In the genomic region with DNA sequence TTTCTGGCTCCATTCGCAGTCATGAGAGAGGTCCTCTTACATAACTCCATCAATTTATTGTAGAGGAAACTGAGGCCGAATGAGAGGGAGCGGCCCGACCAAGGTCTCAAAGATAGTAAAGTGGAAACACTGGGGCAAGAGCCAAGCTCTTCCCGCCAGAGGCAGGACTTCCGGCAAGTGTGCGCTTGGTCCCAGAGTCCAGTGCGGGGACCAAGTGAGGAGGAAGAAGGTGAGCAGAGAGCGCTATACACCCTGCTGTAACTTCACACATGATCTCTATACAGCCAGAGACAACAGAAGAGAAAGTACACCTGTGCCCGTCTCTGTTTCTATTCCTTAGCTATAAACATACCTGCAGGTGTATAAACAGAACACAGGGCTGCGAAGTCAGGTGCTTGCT, we compare ENCODE assay signal across 19 mouse cellular contexts. TPM values are rescaled to one million over a fixed set of nuclear protein-coding genes. Genes with fewer than 3 reads are reported as not detected.
DNase-seq lines count a peak whose midpoint lies in the region; ATAC-seq and TF ChIP-seq lines count a peak whose summit lies in the region.
"Had no signal": no experiment of that assay in that cellular context is flagged by ENCODE, and none has a peak within 500 bp of the region (broad histone marks: within the 10 kb centered on the region; RNA-seq: fewer than 3 reads in every experiment).

No protein-coding gene starts in this region.

- DNase-seq in lung, postnatal 36 days: peak; percentile 27
- DNase-seq in lung, postnatal 10 days: no peak
- no peak for DNase-seq in testis, postnatal 10 days (ENCODE audit: low spot score)
- DNase-seq in heart, postnatal 10 days: no peak
- DNase-seq: adrenal gland, postnatal 25 days; cerebellum, adult 18-20 months; cerebellum, postnatal 10 days; gastrocnemius, postnatal 36 days; heart, adult 18-20 months; heart, postnatal 14 days had no signal

- H3K27ac ChIP-seq in intestine, embryonic 15.5 days: no peak overlapping the region
- H3K27ac ChIP-seq in small intestine, adult 2 months (ENCODE audit: insufficient read depth, low read depth, low read length): peak overlapping the region; percentile 97
- H3K27ac ChIP-seq: forebrain, embryonic 15.5 days; heart, embryonic 10.5 days; hindbrain, embryonic 10.5 days; hindbrain, embryonic 14.5 days had no signal

- no peak; the same call in 1 of the 2 replicates for TF ChIP-seq POLR2A in small intestine, adult 2 months (IDR thresholded peaks at IDR 0.05; ENCODE audit: low read depth, low read length)

- no peak overlapping the region for H3K4me2 ChIP-seq in intestine, embryonic 15.5 days (replicated peaks)
- H3K4me2 ChIP-seq: forebrain, embryonic 15.5 days; hindbrain, embryonic 14.5 days had no signal

- no peak overlapping the region for H3K9ac ChIP-seq in intestine, embryonic 15.5 days
- H3K9ac ChIP-seq: forebrain, embryonic 15.5 days; hindbrain, embryonic 14.5 days had no signal

- ATAC-seq in intestine, embryonic 15.5 days: peak; percentile 34; the same call in 1 of the 2 replicates
- ATAC-seq: activated CD4-positive, CD25-positive, alpha-beta regulatory T cell, adult 4 months; forebrain, embryonic 15.5 days had no signal

- H3K9me3 ChIP-seq in intestine, embryonic 15.5 days: no peaks in the 10 kb centered on the region
- H3K9me3 ChIP-seq: forebrain, embryonic 15.5 days; heart, embryonic 10.5 days; hindbrain, embryonic 10.5 days had no signal

- no peaks in the 10 kb centered on the region for H3K36me3 ChIP-seq in intestine, embryonic 15.5 days
- no peaks in the 10 kb centered on the region for H3K36me3 ChIP-seq in small intestine, adult 2 months (ENCODE audit: control insufficient read depth, insufficient read depth, low read length)
- H3K36me3 ChIP-seq: forebrain, embryonic 15.5 days; heart, embryonic 10.5 days; hindbrain, embryonic 10.5 days had no signal

- intact Hi-C loops in heart, postnatal 10 days (cut with DNase I): no loop called here

- H3K4me1 ChIP-seq in intestine, embryonic 15.5 days (replicated peaks): peaks cover 16% of the 10 kb centered on the region
- peaks cover 37% of the 10 kb centered on the region for H3K4me1 ChIP-seq in small intestine, adult 2 months (ENCODE audit: control insufficient read depth, insufficient read depth, insufficient read length, low read length)

- TF ChIP-seq CTCF in small intestine, adult 2 months (IDR thresholded peaks at IDR 0.05; ENCODE audit: extremely low read depth, insufficient read length, insufficient replicate concordance, low read depth, low read length): no peak

- no peaks in the 10 kb centered on the region for H3K27me3 ChIP-seq in intestine, embryonic 15.5 days (replicated peaks)
- no peaks in the 10 kb centered on the region for H3K27me3 ChIP-seq in small intestine, adult 2 months (ENCODE audit: control insufficient read depth, insufficient read depth, low read length)
- H3K27me3 ChIP-seq: CH12.LX; forebrain, embryonic 15.5 days had no signal

- 81% methylated on average over 11 of the region's 11 CpGs for WGBS in intestine, embryonic 15.5 days
- WGBS in small intestine, adult 2 months: 23% methylated on average over 11 of the region's 11 CpGs

- no peak overlapping the region for H3K4me3 ChIP-seq in intestine, embryonic 15.5 days (replicated peaks)
- H3K4me3 ChIP-seq in small intestine, adult 2 months (ENCODE audit: low read depth, low read length): peak overlapping the region; percentile 14; the same call in 1 of the 2 replicates
- H3K4me3 ChIP-seq: forebrain, embryonic 15.5 days; heart, embryonic 10.5 days; hindbrain, embryonic 10.5 days had no signal

RNA-seq across cellular contexts. Expression of a gene that starts 14.6 kb away (rescaled TPM):
- 73.9 and 82.5 TPM in 2 replicates for polyA plus RNA-seq in intestine, embryonic 15.5 days (2015; fragmentation: Nextera tagmentation; extraction: Ambion mirVana)
- 132 and 279 TPM in 2 replicates for polyA plus RNA-seq in small intestine, adult 2 months (2012; rRNA removed)
- total RNA-seq in heart, postnatal 10 days (2021): under 1 TPM; 0.42 to 0.93 TPM
- total RNA-seq: gastrocnemius, adult 8-10 months; gastrocnemius, postnatal 36 days had no signal
